21 mouse cellular contexts compared by ENCODE assay signal in the genomic region with DNA sequence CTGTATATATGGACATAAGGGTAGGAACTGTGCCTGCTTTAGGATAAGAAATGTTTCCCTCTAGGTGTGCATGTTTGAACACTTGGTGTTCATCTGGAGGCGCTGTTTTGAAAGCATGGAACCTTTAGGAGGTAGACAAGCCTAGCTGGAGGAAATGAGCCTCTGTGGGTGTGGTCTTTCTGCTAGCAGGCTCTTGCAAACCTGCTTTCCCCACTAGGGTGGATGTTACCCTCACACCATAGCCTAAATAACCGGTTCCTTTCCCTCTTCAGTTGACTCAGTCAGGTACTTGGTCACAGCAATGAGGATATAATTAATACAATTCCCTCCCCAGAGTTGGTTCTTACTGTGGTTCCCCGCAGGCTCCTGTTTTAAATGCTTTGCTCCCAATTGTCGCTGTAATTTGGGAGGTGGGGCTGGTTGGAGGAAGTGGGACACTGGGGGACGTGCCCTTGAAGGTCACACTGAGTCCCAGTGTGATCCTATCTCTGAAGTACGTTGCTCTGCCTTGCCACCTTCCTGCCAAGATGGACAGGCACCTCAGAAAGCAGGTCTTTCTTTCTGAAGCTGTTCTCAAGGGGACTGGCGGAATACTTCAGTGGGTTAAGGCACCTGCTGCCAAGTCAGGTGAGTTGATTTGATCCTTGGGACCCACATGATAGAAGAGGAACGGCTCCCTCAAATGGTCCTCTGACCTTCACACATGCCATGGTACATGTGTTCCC. TPM values are rescaled to one million over a fixed set of nuclear protein-coding genes. Genes with fewer than 3 reads are reported as not detected.
DNase-seq lines count a peak whose midpoint lies in the region; ATAC-seq and TF ChIP-seq lines count a peak whose summit lies in the region.
"Had no signal": no experiment of that assay in that cellular context is flagged by ENCODE, and none has a peak within 500 bp of the region (broad histone marks: within the 10 kb centered on the region; RNA-seq: fewer than 3 reads in every experiment).

No protein-coding gene starts in this region.

- 0 out of 2 replicates have a peak overlapping the region, but pooled peaks have one; percentile 5 for H3K27ac ChIP-seq in forebrain, postnatal 0 days (ENCODE audit: low read depth, low read length)
- no peak overlapping the region for H3K27ac ChIP-seq in forebrain, embryonic 15.5 days (replicated peaks)
- H3K27ac ChIP-seq in MEL (ENCODE audit: control insufficient read depth, low read depth, low read length) = no peak overlapping the region
- no peak overlapping the region for H3K27ac ChIP-seq in liver, postnatal 0 days (ENCODE audit: low read depth)
- H3K27ac ChIP-seq: embryonic facial prominence, embryonic 15.5 days; hindbrain, embryonic 10.5 days; limb, embryonic 15.5 days; liver, embryonic 15.5 days; neural tube, embryonic 15.5 days; stomach, embryonic 15.5 days had no signal

- no peaks in the 10 kb centered on the region for H3K9me3 ChIP-seq in forebrain, postnatal 0 days (ENCODE audit: low read length)
- no peaks in the 10 kb centered on the region for H3K9me3 ChIP-seq in forebrain, embryonic 15.5 days
- no peaks in the 10 kb centered on the region for H3K9me3 ChIP-seq in MEL (replicated peaks; ENCODE audit: insufficient read depth, low read length)
- no peaks in the 10 kb centered on the region for H3K9me3 ChIP-seq in liver, postnatal 0 days (ENCODE audit: low read length)
- H3K9me3 ChIP-seq: embryonic facial prominence, embryonic 15.5 days; hindbrain, embryonic 10.5 days; limb, embryonic 15.5 days; liver, embryonic 15.5 days; neural tube, embryonic 15.5 days; stomach, embryonic 15.5 days had no signal

- TF ChIP-seq EP300 in MEL (IDR thresholded peaks at IDR 0.05; ENCODE audit: low read depth in 1 of 2, low read length in 2 of 2) = no peak
- no peak for TF ChIP-seq EP300 in liver, postnatal 0 days (IDR thresholded peaks at IDR 0.05; ENCODE audit: low read depth)

- no peak for TF ChIP-seq POLR2A in MEL (IDR thresholded peaks at IDR 0.05; ENCODE audit: control insufficient read depth in 1 of 2, insufficient read depth in 1 of 2, low read depth in 1 of 2, low read length in 2 of 2, poor library complexity in 1 of 2)

- H3K36me3 ChIP-seq in forebrain, postnatal 0 days (ENCODE audit: insufficient read depth) = no peaks in the 10 kb centered on the region
- H3K36me3 ChIP-seq in forebrain, embryonic 15.5 days = no peaks in the 10 kb centered on the region
- H3K36me3 ChIP-seq in MEL (ENCODE audit: control insufficient read depth in 1 of 2, insufficient read depth in 2 of 2, low read length in 2 of 2) = peaks cover 0 to 33% of the 10 kb centered on the region in 2 experiments; a peak in 2 of 4 replicates
- no peaks in the 10 kb centered on the region for H3K36me3 ChIP-seq in liver, postnatal 0 days (replicated peaks; ENCODE audit: insufficient read depth, low read length)
- H3K36me3 ChIP-seq: embryonic facial prominence, embryonic 15.5 days; hindbrain, embryonic 10.5 days; limb, embryonic 15.5 days; liver, embryonic 15.5 days; neural tube, embryonic 15.5 days; stomach, embryonic 15.5 days had no signal

- no peaks in the 10 kb centered on the region for H3K4me1 ChIP-seq in forebrain, postnatal 0 days (ENCODE audit: insufficient read depth)
- no peaks in the 10 kb centered on the region for H3K4me1 ChIP-seq in forebrain, embryonic 15.5 days
- H3K4me1 ChIP-seq in MEL (ENCODE audit: control insufficient read depth in 1 of 2, insufficient read depth in 2 of 2, low read length in 2 of 2) = peaks cover 26 to 38% of the 10 kb centered on the region in 2 experiments
- H3K4me1 ChIP-seq in liver, postnatal 0 days (ENCODE audit: insufficient read depth) = no peaks in the 10 kb centered on the region
- H3K4me1 ChIP-seq: embryonic facial prominence, embryonic 15.5 days; limb, embryonic 15.5 days; neural tube, embryonic 15.5 days; stomach, embryonic 15.5 days had no signal

- no peak for DNase-seq in forebrain, postnatal 0 days
- DNase-seq in 416B (ENCODE audit: low read depth) (peak; percentile 21), MEL (ENCODE audit: low read depth, low spot score) (peak; percentile 64), adipocyte (ENCODE audit: low spot score) (no peak)
- DNase-seq in naive thymus-derived CD4-positive, alpha-beta T cell, adult 2 months (ENCODE audit: low read depth) = peak; percentile 38
- DNase-seq in liver, postnatal 0 days = no peak
- no peak for DNase-seq in yolk sac, embryonic 10.5 days (ENCODE audit: low spot score)
- DNase-seq: cerebellum, adult 18-20 months; cerebellum, postnatal 25 days; kidney, adult 8-10 months; kidney, postnatal 25 days; right cerebral cortex, postnatal 14 days had no signal

- H3K9ac ChIP-seq in forebrain, postnatal 0 days = no peak overlapping the region
- H3K9ac ChIP-seq in forebrain, embryonic 15.5 days (replicated peaks) = no peak overlapping the region
- no peak overlapping the region for H3K9ac ChIP-seq in MEL (ENCODE audit: control insufficient read depth, low read depth, low read length, poor library complexity, severe bottlenecking)
- H3K9ac ChIP-seq in liver, postnatal 0 days (replicated peaks) = no peak overlapping the region
- H3K9ac ChIP-seq: embryonic facial prominence, embryonic 15.5 days; limb, embryonic 15.5 days; liver, embryonic 15.5 days; neural tube, embryonic 15.5 days; stomach, embryonic 15.5 days had no signal

- H3K4me2 ChIP-seq in forebrain, postnatal 0 days (ENCODE audit: low read depth) = no peak overlapping the region
- no peak overlapping the region for H3K4me2 ChIP-seq in forebrain, embryonic 15.5 days (replicated peaks)
- no peak overlapping the region for H3K4me2 ChIP-seq in liver, postnatal 0 days (ENCODE audit: low read depth, low read length)
- H3K4me2 ChIP-seq: embryonic facial prominence, embryonic 15.5 days; limb, embryonic 15.5 days; liver, embryonic 15.5 days; neural tube, embryonic 15.5 days; stomach, embryonic 15.5 days had no signal

- no peak overlapping the region for H3K4me3 ChIP-seq in forebrain, postnatal 0 days (ENCODE audit: low read depth, low read length)
- H3K4me3 ChIP-seq in forebrain, embryonic 15.5 days = no peak overlapping the region
- no peak overlapping the region for H3K4me3 ChIP-seq in MEL (ENCODE audit: control insufficient read depth in 1 of 2, insufficient read depth in 1 of 2, low read depth in 2 of 2, low read length in 2 of 2)
- H3K4me3 ChIP-seq in liver, postnatal 0 days (ENCODE audit: low read depth, low read length) = no peak overlapping the region
- H3K4me3 ChIP-seq: embryonic facial prominence, embryonic 15.5 days; hindbrain, embryonic 10.5 days; limb, embryonic 15.5 days; liver, embryonic 15.5 days; myocyte; neural tube, embryonic 15.5 days; stomach, embryonic 15.5 days had no signal

- H3K27me3 ChIP-seq in forebrain, postnatal 0 days (ENCODE audit: insufficient read depth, low read length) = no peaks in the 10 kb centered on the region
- H3K27me3 ChIP-seq in forebrain, embryonic 15.5 days = no peaks in the 10 kb centered on the region
- H3K27me3 ChIP-seq in MEL (ENCODE audit: control insufficient read depth in 1 of 2, insufficient read depth in 2 of 2, low read length in 2 of 2) = no peaks in the 10 kb centered on the region
- H3K27me3 ChIP-seq in liver, postnatal 0 days (ENCODE audit: insufficient read depth, low read length) = no peaks in the 10 kb centered on the region
- H3K27me3 ChIP-seq: embryonic facial prominence, embryonic 15.5 days; limb, embryonic 15.5 days; liver, embryonic 15.5 days; neural tube, embryonic 15.5 days; stomach, embryonic 15.5 days had no signal

- ATAC-seq in forebrain, postnatal 0 days = no peak
- ATAC-seq in forebrain, embryonic 15.5 days (replicated peaks) = no peak
- no peak for ATAC-seq in liver, postnatal 0 days
- ATAC-seq: Patski had no signal

- TF ChIP-seq CTCF in forebrain, postnatal 0 days (IDR thresholded peaks at IDR 0.05; ENCODE audit: low read depth) = no peak
- 0 out of 6 replicates have a peak, but pooled peaks of 1 of the 3 experiments have one; percentile 8 for TF ChIP-seq CTCF in MEL (IDR thresholded peaks at IDR 0.05 in 2 of 3, conservative IDR thresholded peaks at IDR 0.05 in 1 of 3; ENCODE audit: control insufficient read depth in 1 of 3, insufficient read depth in 1 of 3, low read depth in 2 of 3, low read length in 3 of 3, poor library complexity in 1 of 3, severe bottlenecking in 1 of 3)
- TF ChIP-seq CTCF in liver, postnatal 0 days (IDR thresholded peaks at IDR 0.05; ENCODE audit: low read depth) = no peak

- H3K79me2 ChIP-seq in MEL (ENCODE audit: control insufficient read depth, insufficient read depth, low read length, poor library complexity) = no peaks in the 10 kb centered on the region

- 72% methylated on average over 8 of the region's 8 CpGs for WGBS in forebrain, postnatal 0 days
- 70% methylated on average over 8 of the region's 8 CpGs for WGBS in forebrain, embryonic 15.5 days
- 50% methylated on average over 8 of the region's 8 CpGs for WGBS in liver, postnatal 0 days (ENCODE audit: insufficient replicate concordance)

- TF ChIP-seq RAD21 in MEL (IDR thresholded peaks at IDR 0.05; ENCODE audit: low read depth, low read length) = no peak

TF ChIP-seq in MEL, 35 proteins besides CTCF, POLR2A, EP300 and RAD21 (continues in another document):
- no peak for TF ChIP-seq CHD1 (IDR thresholded peaks at IDR 0.05; ENCODE audit: low read depth, low read length)
- TF ChIP-seq UBTF (IDR thresholded peaks at IDR 0.05; ENCODE audit: borderline replicate concordance, insufficient read depth, low read depth, low read length) = no peak
- no peak for TF ChIP-seq NELFE (IDR thresholded peaks at IDR 0.05; ENCODE audit: low read depth, low read length)
- TF ChIP-seq E2F4 (IDR thresholded peaks at IDR 0.05; ENCODE audit: borderline replicate concordance, low read depth, low read length) = no peak
- TF ChIP-seq RCOR1 (IDR thresholded peaks at IDR 0.05; ENCODE audit: low read depth, low read length) = no peak

RNA-seq across cellular contexts. Expression of gene Gnb4, which starts 44.6 kb away (rescaled TPM):
- 125 and 135 TPM in 2 replicates for total RNA-seq in forebrain, postnatal 0 days (2014; rRNA removed)
- polyA plus RNA-seq in forebrain, postnatal 0 days (2015; fragmentation: Nextera tagmentation; extraction: Ambion mirVana) = 131 and 136 TPM in 2 replicates
- polyA plus RNA-seq in forebrain, embryonic 15.5 days (2015; fragmentation: Nextera tagmentation; extraction: Ambion mirVana) = 70.9 and 71.8 TPM in 2 replicates
- 61.2 and 62.4 TPM in 2 replicates for total RNA-seq in MEL (2012; rRNA removed)
- 10 to 100 TPM in 1 of 2 experiments, not detected in 1; 49.5 TPM for polyA plus RNA-seq in MEL (2012; ENCODE audit: insufficient read depth in 1 of 2, insufficient read length in 2 of 2, low read depth in 1 of 2, low replicate concordance in 2 of 2, missing spikeins in 1 of 2)
- 6.6 and 6.7 TPM in 2 replicates for polyA plus RNA-seq in liver, postnatal 0 days (2015; fragmentation: Nextera tagmentation; extraction: Ambion mirVana)

RNA-seq across cellular contexts. Expression of gene Actl6a, which starts 45.1 kb away (rescaled TPM):
- total RNA-seq in forebrain, postnatal 0 days (2014; rRNA removed) = 34.5 and 43.6 TPM in 2 replicates
- 39.6 and 44.3 TPM in 2 replicates for polyA plus RNA-seq in forebrain, postnatal 0 days (2015; fragmentation: Nextera tagmentation; extraction: Ambion mirVana)
- 126 and 139 TPM in 2 replicates for polyA plus RNA-seq in forebrain, embryonic 15.5 days (2015; fragmentation: Nextera tagmentation; extraction: Ambion mirVana)
- 164 and 175 TPM in 2 replicates for total RNA-seq in MEL (2012; rRNA removed)
- polyA plus RNA-seq in MEL (2012; ENCODE audit: insufficient read depth in 1 of 2, insufficient read length in 2 of 2, low read depth in 1 of 2, low replicate concordance in 2 of 2, missing spikeins in 1 of 2) = 100 to 1,000 TPM in 1 of 2 experiments, not detected in 1; 129 TPM
- polyA plus RNA-seq in liver, postnatal 0 days (2015; fragmentation: Nextera tagmentation; extraction: Ambion mirVana) = 40.0 and 42.1 TPM in 2 replicates

Comparison
In these comparisons a context has a peak if more than half of its experiments do, and no peak if none do; other contexts are left out.
1. DNase-seq: peak in 416B (single experiment), MEL (single experiment) and naive thymus-derived CD4-positive, alpha-beta T cell, adult 2 months (single experiment); none in forebrain, postnatal 0 days (single experiment), liver, postnatal 0 days (single experiment), adipocyte (single experiment) and yolk sac, embryonic 10.5 days (single experiment).